Mouse (Mus musculus): ENCODE data around the gene Rgs6.

- TF ChIP-seq EP300 (IDR thresholded peaks at IDR 0.05; ENCODE audit: insufficient read depth, low read depth, low read length): no peak
- no peak for TF ChIP-seq CTCF (IDR thresholded peaks at IDR 0.05; ENCODE audit: low read depth, low read length)
- TF ChIP-seq POLR2A (IDR thresholded peaks at IDR 0.05; ENCODE audit: insufficient read depth, low read length): no peak
These were observed 553.1 kb downstream of the Rgs6 start for GRCm38 (mm10) chr12:83141164-83141563.

Data from ES-Bruce4 (cell line).